Comparison of ENCODE assay signal across 8 mouse cellular contexts in the genomic region with DNA sequence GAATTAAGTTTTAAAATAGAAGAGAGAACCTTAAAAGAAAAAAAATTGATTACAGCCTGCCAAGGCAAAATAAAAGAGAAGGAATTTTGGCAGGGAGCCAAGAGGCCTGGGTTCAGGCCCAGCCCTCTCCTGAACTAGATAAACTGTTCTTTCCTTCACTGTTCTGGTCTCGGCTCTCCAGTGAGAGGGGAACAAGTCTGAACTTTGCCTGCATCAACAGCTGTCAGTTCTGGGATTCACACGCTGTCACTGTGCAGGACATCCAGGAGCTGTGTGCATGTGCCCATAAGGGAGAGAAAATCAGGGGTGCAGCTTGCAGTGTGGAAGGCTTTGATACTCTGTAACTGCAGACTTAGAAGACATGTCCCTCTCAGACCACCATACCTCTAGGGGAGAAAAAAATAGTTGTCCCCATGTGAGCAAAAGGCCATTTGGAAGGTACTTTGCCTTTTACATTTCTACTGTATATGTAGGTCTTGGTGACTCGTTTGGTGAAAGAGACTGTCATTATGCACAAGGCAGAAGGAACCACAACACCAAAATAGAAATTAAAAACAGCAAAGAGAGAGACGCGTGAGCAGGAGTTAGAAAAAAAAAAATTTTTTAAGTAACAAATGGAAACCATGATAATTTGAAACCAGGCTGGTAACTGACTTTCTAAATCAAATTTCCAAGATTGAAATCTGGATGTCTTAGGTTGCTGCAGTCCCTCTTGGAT.
DNase-seq lines count a peak whose midpoint lies in the region; ATAC-seq and TF ChIP-seq lines count a peak whose summit lies in the region.

No protein-coding gene starts in this region.

- H3K4me1 ChIP-seq in lung, embryonic 14.5 days (ENCODE audit: insufficient read depth), result peaks cover 5% of the 10 kb centered on the region; the same call in 1 of the 2 replicates
- peaks cover 19% of the 10 kb centered on the region for H3K4me1 ChIP-seq in forebrain, embryonic 15.5 days
- H3K4me1 ChIP-seq in kidney, embryonic 15.5 days, result peaks cover 5% of the 10 kb centered on the region; the same call in 1 of the 2 replicates

- no peak overlapping the region for H3K4me2 ChIP-seq in lung, embryonic 14.5 days
- no peak overlapping the region for H3K4me2 ChIP-seq in forebrain, embryonic 15.5 days (replicated peaks)
- no peak overlapping the region for H3K4me2 ChIP-seq in kidney, embryonic 15.5 days

- no peaks in the 10 kb centered on the region for H3K9me3 ChIP-seq in lung, embryonic 14.5 days (ENCODE audit: low read depth, low read length)
- H3K9me3 ChIP-seq in forebrain, embryonic 15.5 days, result no peaks in the 10 kb centered on the region
- no peaks in the 10 kb centered on the region for H3K9me3 ChIP-seq in kidney, embryonic 15.5 days (replicated peaks)

- H3K27me3 ChIP-seq in lung, embryonic 14.5 days (ENCODE audit: insufficient read depth, low read length), result no peaks in the 10 kb centered on the region
- H3K27me3 ChIP-seq in forebrain, embryonic 15.5 days, result no peaks in the 10 kb centered on the region
- no peaks in the 10 kb centered on the region for H3K27me3 ChIP-seq in kidney, embryonic 15.5 days

- TF ChIP-seq CTCF in lung, embryonic 14.5 days (IDR thresholded peaks at IDR 0.05; ENCODE audit: low read depth), result no peak

- peak overlapping the region; percentile 61; the same call in 1 of the 2 replicates for H3K27ac ChIP-seq in lung, embryonic 14.5 days (ENCODE audit: low read depth)
- H3K27ac ChIP-seq in forebrain, embryonic 15.5 days (replicated peaks), result peak overlapping the region; percentile 46
- peak overlapping the region; percentile 78 for H3K27ac ChIP-seq in kidney, embryonic 15.5 days

- peak; percentile 91 for ATAC-seq in lung, embryonic 14.5 days (ENCODE audit: insufficient read depth)
- peak; percentile 53; the same call in 1 of the 2 replicates for ATAC-seq in forebrain, embryonic 15.5 days (replicated peaks)
- peak; percentile 66; the same call in 1 of the 2 replicates for ATAC-seq in kidney, embryonic 15.5 days (replicated peaks; ENCODE audit: low FRiP score)
- no peak for ATAC-seq in megakaryocyte-erythroid progenitor cell, adult 5-6 weeks (replicated peaks; ENCODE audit: low FRiP score, low TSS enrichment, poor library complexity, severe bottlenecking)

- WGBS in lung, embryonic 14.5 days, result 40% methylated on average over 5 of the region's 5 CpGs
- 40% methylated on average over 5 of the region's 5 CpGs for WGBS in forebrain, embryonic 15.5 days
- 59% methylated on average over 5 of the region's 5 CpGs for WGBS in kidney, embryonic 15.5 days

- no peaks in the 10 kb centered on the region for H3K36me3 ChIP-seq in lung, embryonic 14.5 days (ENCODE audit: insufficient read depth)
- no peaks in the 10 kb centered on the region for H3K36me3 ChIP-seq in forebrain, embryonic 15.5 days
- no peaks in the 10 kb centered on the region for H3K36me3 ChIP-seq in kidney, embryonic 15.5 days

- peak; percentile 16 for DNase-seq in adrenal gland, postnatal 14 days
- no peak for DNase-seq in adrenal gland, postnatal 4 days (ENCODE audit: low spot score in 2 of 2)
- peak; percentile 75 for DNase-seq in lung, embryonic 14.5 days
- no peak for DNase-seq in lung, postnatal 4 days
- no peak for DNase-seq in left cerebral cortex, postnatal 4 days

- H3K4me3 ChIP-seq in lung, embryonic 14.5 days (ENCODE audit: low read depth, low read length), result no peak overlapping the region
- no peak overlapping the region for H3K4me3 ChIP-seq in forebrain, embryonic 15.5 days
- no peak overlapping the region for H3K4me3 ChIP-seq in kidney, embryonic 15.5 days (replicated peaks)

- intact Hi-C loops in left cerebral cortex, postnatal 4 days (cut with DNase I), result no loop called here

- no peak overlapping the region for H3K9ac ChIP-seq in lung, embryonic 14.5 days
- H3K9ac ChIP-seq in forebrain, embryonic 15.5 days (replicated peaks), result no peak overlapping the region
- no peak overlapping the region for H3K9ac ChIP-seq in kidney, embryonic 15.5 days

Comparison
In these comparisons a context has a peak if more than half of its experiments do, and no peak if none do; other contexts are left out.
1. DNase-seq: peak in adrenal gland, postnatal 14 days (single experiment) and lung, embryonic 14.5 days (single experiment); none in adrenal gland, postnatal 4 days (0 of 2), lung, postnatal 4 days (0 of 2) and left cerebral cortex, postnatal 4 days (single experiment).
2. Peak in every context shown above with its lines, with median percentiles within 50 percentile points of each other: H3K27ac ChIP-seq.